Mouse (Mus musculus): ENCODE measurements around the gene Sacs. TPM values are rescaled to one million over a fixed set of nuclear protein-coding genes. Genes with fewer than 3 reads are reported as not detected.

The Sacs gene
- 3.4 and 4.7 TPM in 2 replicates for total RNA-seq (2023)

GRCm38 (mm10) chr14:61137994-61138726 is at the start of gene Sacs:
Sacs (plus strand) TSS chr14:61138457.

GRCm38 (mm10) chr14:61258352-61258751 is 120.1 kb downstream of the Sacs start, which contains the start of gene Sgcg:
Sgcg (minus strand) TSS chr14:61258490.

Other genes with a start within 250 kb of the Sacs start
- gene Tnfrsf19, start 92.0 kb upstream of the Sacs start, total RNA-seq (2023), result 0.44 and 1.2 TPM in 2 replicates
- not detected in 2 replicates for gene Sgcg, start 120.0 kb downstream of the Sacs start, total RNA-seq (2023)
- gene Arl11, start 171.3 kb downstream of the Sacs start, total RNA-seq (2023), result 78.5 and 79.9 TPM in 2 replicates
- gene Ebpl, start 222.0 kb downstream of the Sacs start, total RNA-seq (2023), result 0.32 and 0.92 TPM in 2 replicates

Measured in neutrophil, adult 65 days (primary cell).